Mouse (Mus musculus) forebrain, embryonic 14.5 days (tissue): ENCODE results near the gene Zfp428. TPM values are rescaled to one million over a fixed set of nuclear protein-coding genes. Genes with fewer than 3 reads are reported as not detected.

Source experiments
- ATAC-seq: fragments of 200-750 bp; cut with Nextera tagmentation; 2 replicates; pipeline ENCODE4 v1.8.0; 2017; ENCODE audit warnings: mild to moderate bottlenecking, moderate library complexity
- DNase-seq: peaks from one replicate; pipeline ENCODE4 v3.0.0-alpha.2; 2015; ENCODE audit warnings: low spot score
- H3K27ac ChIP-seq: fragments of 300-500 bp; sonication (generic); 2 replicates; pipeline ENCODE4 v1.5.1; 2014; ENCODE audit warnings: low read depth, mild to moderate bottlenecking, control low read depth, low read length, moderate library complexity
- H3K27me3 ChIP-seq: fragments of 300-500 bp; sonication (generic); replicated peaks from 2 replicates; pipeline ENCODE4 v1.6.1; 2014; ENCODE audit warnings: low read length, control low read depth, mixed read lengths; ENCODE audit not compliant: control insufficient read depth, insufficient read depth
- H3K36me3 ChIP-seq: fragments of 300-500 bp; sonication (generic); 2 replicates; pipeline ENCODE4 v1.6.1; 2014; ENCODE audit warnings: low read length, control low read depth; ENCODE audit not compliant: control insufficient read depth, insufficient read depth
- H3K4me1 ChIP-seq: fragments of 300-500 bp; sonication (generic); 2 replicates; pipeline ENCODE4 v1.6.1; 2014; ENCODE audit warnings: antibody characterized with exemption, low read length, control low read depth; ENCODE audit not compliant: control insufficient read depth, insufficient read depth
- H3K4me2 ChIP-seq: fragments of 300-500 bp; sonication (generic); 2 replicates; pipeline ENCODE4 v1.6.1; 2014; ENCODE audit warnings: mild to moderate bottlenecking, control low read depth, low read length
- H3K4me3 ChIP-seq: fragments of 300-500 bp; sonication (generic); 2 replicates; pipeline ENCODE4 v1.5.1; 2014; ENCODE audit warnings: low read depth, low read length, control low read depth
- H3K9ac ChIP-seq: fragments of 300-500 bp; sonication (generic); 2 replicates; pipeline ENCODE4 v1.6.1; 2014; ENCODE audit warnings: mild to moderate bottlenecking, low read length, control low read depth, moderate library complexity
- H3K9me3 ChIP-seq: fragments of 300-500 bp; sonication (generic); replicated peaks from 2 replicates; pipeline ENCODE4 v1.6.1; 2016; ENCODE audit warnings: low read length, control low read depth, mixed read lengths; ENCODE audit not compliant: control insufficient read depth
- WGBS: fragments of 180-500 bp; shearing (Covaris S2); extraction: QIAGEN DNeasy Blood & Tissue Kit; methylation state at CpG from one replicate; pipeline ENCODE4 v1.1.7; 2014; 5-methylcytosine and 5-hydroxymethylcytosine counted together
- polyA plus RNA-seq: library from polyadenylated mRNA; unstranded; fragments of >200 nt; fragmentation: Nextera tagmentation; extraction: Ambion mirVana; gene quantifications from 2 replicates; pipeline ENCODE4 v1.2.1, GENCODE M21; 2014

The Zfp428 gene
- polyA plus RNA-seq, 1 experiment from 2014 or later: 178 TPM

GRCm38 (mm10) chr7:24523723-24524122, 16.9 kb downstream of the Zfp428 start:
- H3K4me2 ChIP-seq: no peak overlapping the region
- no peaks in the 10 kb centered on the region for H3K9me3 ChIP-seq
- DNase-seq: no peak
- no peak overlapping the region for H3K4me3 ChIP-seq
- ATAC-seq: no peak
- no peaks in the 10 kb centered on the region for H3K4me1 ChIP-seq
- 0 out of 2 replicates have a peak, but pooled peaks cover 3% of the 10 kb centered on the region for H3K36me3 ChIP-seq
- H3K9ac ChIP-seq: no peak overlapping the region
- H3K27ac ChIP-seq: no peak overlapping the region
- 87% methylated on average over 6 of the region's 6 CpGs for WGBS
- no peaks in the 10 kb centered on the region for H3K27me3 ChIP-seq

GRCm38 (mm10) chr7:24524978-24525377, 18.2 kb downstream of the Zfp428 start:
- no peak overlapping the region for H3K27ac ChIP-seq
- ATAC-seq: no peak
- no peak overlapping the region for H3K4me3 ChIP-seq
- WGBS: 87% methylated on average over 6 of the region's 6 CpGs
- H3K4me1 ChIP-seq: peaks cover 5% of the 10 kb centered on the region
- DNase-seq: no peak
- H3K36me3 ChIP-seq: 0 out of 2 replicates have a peak, but pooled peaks cover 2% of the 10 kb centered on the region
- no peaks in the 10 kb centered on the region for H3K9me3 ChIP-seq
- H3K9ac ChIP-seq: no peak overlapping the region
- H3K4me2 ChIP-seq: no peak overlapping the region
- H3K27me3 ChIP-seq: no peaks in the 10 kb centered on the region

- no peak overlapping the region for H3K9ac ChIP-seq
- ATAC-seq (no peak), DNase-seq (peak; percentile 33)
- no peaks in the 10 kb centered on the region for H3K9me3 ChIP-seq
- H3K27ac ChIP-seq: no peak overlapping the region
- WGBS: 83% methylated on average over 12 of the region's 12 CpGs
- no peaks in the 10 kb centered on the region for H3K27me3 ChIP-seq
- 0 out of 2 replicates have a peak, but pooled peaks cover 2% of the 10 kb centered on the region for H3K36me3 ChIP-seq
- H3K4me1 ChIP-seq: peaks cover 5% of the 10 kb centered on the region
- no peak overlapping the region for H3K4me2 ChIP-seq
- no peak overlapping the region for H3K4me3 ChIP-seq
Measured at GRCm38 (mm10) chr7:24525686-24526420, 19.0 kb downstream of the Zfp428 start.

- DNase-seq (no peak), ATAC-seq (no peak)
- no peak overlapping the region for H3K9ac ChIP-seq
- peaks cover 15% of the 10 kb centered on the region for H3K4me1 ChIP-seq
- 95% methylated on average over 11 of the region's 11 CpGs for WGBS
- no peaks in the 10 kb centered on the region for H3K27me3 ChIP-seq
- H3K36me3 ChIP-seq: peaks cover 10% of the 10 kb centered on the region
- H3K4me2 ChIP-seq: no peak overlapping the region
- no peak overlapping the region for H3K27ac ChIP-seq
- no peak overlapping the region for H3K4me3 ChIP-seq
- H3K9me3 ChIP-seq: no peaks in the 10 kb centered on the region
Measured at GRCm38 (mm10) chr7:24528861-24529260, 22.1 kb downstream of the Zfp428 start.

GRCm38 (mm10) chr7:24529580-24529979, 22.8 kb downstream of the Zfp428 start:
- no peaks in the 10 kb centered on the region for H3K9me3 ChIP-seq
- whole genome bisulfite sequencing: 54% methylated on average over 11 of the region's 11 CpGs
- H3K4me1 ChIP-seq: peaks cover 18% of the 10 kb centered on the region
- peak overlapping the region; percentile 71 for H3K9ac ChIP-seq
- H3K27ac ChIP-seq: peak overlapping the region; percentile 79
- ATAC-seq (no peak; the same call in 1 of the 2 replicates), DNase-seq (no peak)
- no peaks in the 10 kb centered on the region for H3K27me3 ChIP-seq
- H3K4me3 ChIP-seq: peak overlapping the region; percentile 75
- peaks cover 17% of the 10 kb centered on the region for H3K36me3 ChIP-seq
- peak overlapping the region; percentile 92 for H3K4me2 ChIP-seq

GRCm38 (mm10) chr7:24530062-24530931, 23.5 kb downstream of the Zfp428 start, which contains the start of gene Irgq:
Gene Irgq (plus strand): TSS chr7:24530689.
- H3K27ac ChIP-seq: peak within 1 kb of the TSS; percentile 90
- peak within 1 kb of the TSS; percentile 75 for H3K4me3 ChIP-seq
- under 1% methylated on average over 44 of the region's 44 CpGs for WGBS
- peak; percentile 100 for DNase-seq
- H3K27me3 ChIP-seq: no peaks in the 10 kb centered on the region
- H3K9me3 ChIP-seq: no peaks in the 10 kb centered on the region
- peaks cover 25% of the 10 kb centered on the region for H3K36me3 ChIP-seq
- H3K4me1 ChIP-seq: peaks cover 18% of the 10 kb centered on the region
- ATAC-seq: peak; percentile 96
- H3K9ac ChIP-seq: peak within 1 kb of the TSS; percentile 96
- peak within 1 kb of the TSS; percentile 92 for H3K4me2 ChIP-seq

GRCm38 (mm10) chr7:24531211-24531971, 24.6 kb downstream of the Zfp428 start:
- H3K9me3 ChIP-seq: no peaks in the 10 kb centered on the region
- H3K4me1 ChIP-seq: peaks cover 18% of the 10 kb centered on the region
- ATAC-seq (peak; percentile 65), DNase-seq (peak; percentile 84)
- H3K27ac ChIP-seq: peak overlapping the region; percentile 90
- H3K4me3 ChIP-seq: peak overlapping the region; percentile 75
- H3K36me3 ChIP-seq: peaks cover 36% of the 10 kb centered on the region
- H3K27me3 ChIP-seq: no peaks in the 10 kb centered on the region
- WGBS: under 1% methylated on average over 43 of the region's 43 CpGs
- H3K4me2 ChIP-seq: peak overlapping the region; percentile 92
- peak overlapping the region; percentile 96 for H3K9ac ChIP-seq

GRCm38 (mm10) chr7:24533031-24533571, 26.3 kb downstream of the Zfp428 start:
- Histone ChIP-seq H3K4me1 (peaks cover 18% of the 10 kb centered on the region), H3K9me3 (no peaks in the 10 kb centered on the region), H3K27me3 (no peaks in the 10 kb centered on the region), H3K27ac (no peak overlapping the region), H3K36me3 (peaks cover 38% of the 10 kb centered on the region), H3K9ac (peak overlapping the region; percentile 32; the same call in 1 of the 2 replicates), H3K4me2 (no peak overlapping the region), H3K4me3 (no peak overlapping the region)
- WGBS: 65% methylated on average over 28 of the region's 28 CpGs
- ATAC-seq: no peak
- no peak for DNase-seq
